Mouse (Mus musculus) 3T3-L1 (cell line): ENCODE results near the gene Otud1.

Experiments
- DNase-seq: peaks from one replicate; pipeline ENCODE4 v3.0.0-alpha.2; 2015; ENCODE audit warnings: low read depth, low spot score

Gene Otud1

DNA sequence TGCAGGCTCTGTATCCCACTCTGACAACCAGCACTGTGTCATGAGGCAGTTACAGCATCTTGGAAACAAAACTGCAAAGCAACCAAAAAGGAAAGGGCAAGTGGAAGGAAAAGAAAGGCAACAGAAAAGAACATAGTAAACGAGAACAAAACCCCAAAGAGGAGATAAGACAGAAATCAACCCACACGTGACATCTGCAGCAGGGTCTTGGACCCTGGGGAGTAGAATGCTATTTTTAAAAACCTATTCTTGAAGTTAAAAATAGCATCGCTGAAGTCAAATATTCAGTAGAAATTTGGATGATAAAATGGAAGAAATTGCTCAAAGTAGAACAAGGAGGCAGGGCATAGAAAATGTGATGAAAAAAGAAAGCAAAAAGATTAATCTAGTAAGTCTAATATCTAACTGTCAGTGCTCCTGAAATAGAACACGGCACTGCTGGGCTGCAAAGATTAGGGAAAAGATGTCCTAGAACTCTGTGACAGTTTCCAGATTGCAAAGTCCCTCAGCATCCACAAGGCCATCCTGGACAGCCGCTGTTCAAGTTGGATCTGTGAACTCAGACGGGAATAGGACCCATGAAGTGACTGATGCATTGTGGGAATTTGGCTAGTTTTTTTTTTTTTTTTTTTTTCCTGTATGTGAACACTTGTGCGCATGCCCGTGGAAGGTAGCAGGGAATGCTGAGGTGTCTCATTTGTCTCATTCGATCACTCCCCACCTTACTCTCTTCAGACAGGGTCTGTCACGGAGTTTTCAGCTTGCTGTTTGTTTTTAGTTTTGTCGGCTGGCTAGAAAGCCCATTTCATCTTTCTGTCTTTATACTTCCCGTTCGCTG lies 13.5 kb downstream of the Otud1 start:
- DNase-seq = no peak

DNA sequence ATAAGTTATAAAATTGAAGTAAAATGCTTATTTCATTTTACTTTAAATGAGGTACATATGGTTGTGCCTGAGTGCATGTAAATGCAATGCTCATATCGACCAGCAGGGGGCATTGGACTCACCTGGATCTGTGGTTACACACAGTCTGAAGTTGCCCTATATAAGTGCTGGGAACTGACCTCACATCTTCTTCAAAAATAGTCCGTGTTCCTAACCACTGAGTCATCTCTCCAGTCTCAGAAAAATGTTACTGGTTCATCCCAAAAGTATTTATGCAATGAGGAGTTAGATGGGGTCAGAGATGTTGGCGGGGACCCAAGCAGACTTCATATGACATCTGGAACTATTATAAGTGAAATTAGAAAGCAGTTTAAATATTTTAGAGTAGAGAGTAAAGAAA lies 25.4 kb downstream of the Otud1 start:
- peak; percentile 76 for DNase-seq

GRCm38 (mm10) chr2:19685489-19686147 lies 28.1 kb downstream of the Otud1 start:
- peak; percentile 40 for DNase-seq

- no peak for DNase-seq
These were observed 32.5 kb downstream of the Otud1 start for GRCm38 (mm10) chr2:19690094-19690493.

GRCm38 (mm10) chr2:19699573-19700295 lies 42.2 kb downstream of the Otud1 start:
- DNase-seq = no peak

DNA sequence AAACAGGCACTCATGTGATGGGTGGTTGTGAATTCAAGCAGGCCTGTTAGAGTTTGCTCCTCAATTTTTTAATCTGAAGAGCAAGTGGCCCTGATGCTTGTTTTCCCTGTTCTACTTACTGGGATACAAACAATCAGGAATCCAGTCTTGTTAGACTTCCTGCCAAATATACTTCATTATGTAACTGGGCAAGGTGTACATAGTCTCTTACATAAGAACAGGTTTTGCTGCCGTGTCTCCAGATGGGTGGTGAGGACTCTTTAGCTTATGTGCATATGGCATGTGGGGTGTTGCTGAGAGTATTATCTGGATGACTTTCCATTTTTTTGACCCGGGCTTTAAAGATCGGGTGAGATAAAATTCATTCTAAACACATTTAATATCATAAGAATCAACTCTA lies 43.8 kb downstream of the Otud1 start:
- DNase-seq = no peak

- peak; percentile 68 for DNase-seq
These were observed 45.6 kb downstream of the Otud1 start for GRCm38 (mm10) chr2:19703020-19703613.

GRCm38 (mm10) chr2:19703670-19704069 lies 46.1 kb downstream of the Otud1 start:
- DNase-seq = no peak

DNA sequence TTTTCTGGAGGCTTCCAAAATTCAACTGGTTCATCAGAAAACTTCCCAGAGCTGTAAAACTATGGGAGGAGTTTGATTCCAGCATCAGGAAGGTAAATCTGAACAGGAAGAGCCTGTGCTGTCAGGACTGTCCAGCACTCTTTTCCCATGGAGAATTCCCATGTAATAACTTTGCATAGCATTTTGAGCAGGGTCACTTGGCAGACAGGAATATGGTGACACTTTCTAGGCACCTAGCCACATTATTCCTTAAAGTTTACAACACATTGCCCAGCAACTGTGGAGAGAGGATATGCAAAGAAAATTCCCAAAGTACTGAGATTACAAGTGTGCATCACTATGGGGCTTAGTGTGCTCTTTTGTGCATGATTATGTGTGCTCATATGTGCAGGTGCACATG lies 46.7 kb downstream of the Otud1 start:
- DNase-seq = peak; percentile 38

DNA sequence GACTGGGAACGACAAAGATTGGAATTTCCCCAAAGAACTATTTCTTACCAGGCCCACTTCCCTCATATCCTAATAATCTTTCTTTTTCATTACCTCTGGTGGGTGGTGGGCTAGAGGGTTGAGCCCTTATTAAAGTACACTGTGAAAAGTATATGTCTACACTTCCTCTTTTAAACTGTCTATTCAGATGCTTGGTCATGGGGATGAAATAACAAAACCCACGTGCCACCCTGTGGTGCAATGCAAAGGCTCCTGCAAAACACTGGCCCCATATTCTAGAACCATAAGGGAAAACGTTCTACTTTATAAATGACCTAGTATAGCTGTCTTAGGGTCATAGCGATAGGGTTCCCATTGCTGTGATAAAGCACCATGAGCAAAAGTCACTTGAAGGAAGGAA lies 49.3 kb downstream of the Otud1 start:
- DNase-seq = no peak
